Mouse (Mus musculus) heart, adult 11 months (tissue): ENCODE results near the gene Fkrp.

Source experiments
- DNase-seq: peaks from one replicate; pipeline ENCODE4 v3.0.0; 2022

Gene Fkrp

DNA sequence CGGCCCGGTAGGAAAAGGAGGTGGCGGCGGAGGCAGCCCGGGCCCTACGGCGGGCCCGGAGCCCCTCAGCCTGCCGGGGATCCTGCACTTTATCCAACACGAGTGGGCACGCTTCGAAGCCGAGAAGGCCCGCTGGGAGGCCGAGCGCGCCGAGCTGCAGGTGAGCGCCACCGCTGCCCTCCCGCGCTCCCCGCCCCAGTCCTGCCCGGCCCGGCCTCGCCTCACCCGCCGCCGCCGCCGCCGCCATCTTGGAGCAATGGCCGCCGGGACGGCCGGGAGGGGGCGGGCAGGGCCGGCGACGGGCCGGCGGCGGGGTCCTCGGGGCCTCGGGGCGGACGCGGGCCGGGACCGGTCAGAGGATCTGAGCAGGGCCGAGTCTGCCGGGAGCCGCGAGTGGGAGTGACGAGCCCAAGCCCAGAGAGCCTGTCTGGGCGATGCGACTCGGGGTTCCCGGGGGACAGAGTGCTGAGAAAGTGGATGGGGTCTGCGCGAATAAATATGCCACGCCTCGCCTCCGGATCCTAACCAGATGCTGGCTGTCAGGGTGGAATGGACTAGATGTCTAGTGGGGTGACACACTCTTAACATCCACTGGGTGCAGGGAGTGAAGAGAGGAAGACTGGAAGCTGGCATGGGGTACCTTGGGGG lies at the start of gene Fkrp:
TSS of gene Fkrp (minus strand) at position 258 of the 648 bp plus-strand sequence.
- DNase-seq: peak; percentile 96

DNA sequence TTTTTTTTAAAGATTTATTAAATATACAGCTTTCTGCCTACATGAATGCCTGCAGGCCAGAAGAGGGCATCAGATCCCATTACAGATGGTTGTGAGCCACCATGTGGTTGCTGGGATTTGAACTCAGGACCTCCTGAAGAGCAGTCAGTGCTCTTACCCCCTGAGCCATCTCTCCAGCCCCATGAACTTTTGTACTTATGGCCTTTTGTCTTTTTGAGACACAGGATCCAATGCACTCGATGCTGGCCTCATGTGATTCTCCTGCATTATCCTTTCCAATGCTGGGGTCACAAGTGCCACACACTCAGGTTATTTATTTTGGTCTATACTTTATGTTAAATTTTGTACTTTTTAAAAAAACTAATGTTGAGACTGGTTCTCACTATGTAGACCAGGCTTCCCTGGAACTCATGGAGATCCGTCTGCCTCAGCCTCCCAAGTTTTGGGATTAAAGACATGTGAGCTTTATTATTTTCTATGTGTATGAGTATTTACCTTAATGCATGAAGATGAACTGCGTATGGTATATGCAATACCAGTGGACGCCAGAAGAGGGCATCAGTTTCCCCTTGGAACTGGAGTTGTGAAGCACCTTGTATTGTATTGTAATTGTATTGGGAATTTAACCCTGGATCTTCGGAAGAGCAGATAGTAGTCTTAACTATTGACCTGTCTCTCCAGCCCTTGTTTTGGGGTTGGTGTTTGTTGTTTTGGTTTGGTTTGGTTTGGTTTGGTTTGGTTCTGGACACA lies 43.5 kb upstream of the Fkrp start:
- no peak for DNase-seq

DNA sequence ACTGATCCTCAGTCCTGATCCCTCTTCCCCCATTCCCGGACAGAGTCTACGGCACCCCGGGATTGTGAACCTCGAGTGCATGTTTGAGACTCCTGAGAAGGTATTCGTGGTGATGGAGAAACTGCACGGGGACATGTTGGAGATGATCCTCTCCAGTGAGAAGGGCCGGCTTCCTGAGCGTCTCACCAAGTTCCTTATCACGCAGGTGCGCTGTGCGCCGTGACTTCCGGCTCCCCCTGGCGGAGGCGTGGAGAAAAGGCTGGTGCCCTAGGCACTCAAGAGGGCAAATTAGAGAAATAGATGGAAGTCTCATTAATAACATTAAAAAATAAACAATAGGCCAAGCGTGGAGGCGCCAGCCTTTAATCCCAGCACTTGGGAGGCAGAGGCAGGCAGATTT lies 41.8 kb upstream of the Fkrp start:
- DNase-seq: no peak

DNA sequence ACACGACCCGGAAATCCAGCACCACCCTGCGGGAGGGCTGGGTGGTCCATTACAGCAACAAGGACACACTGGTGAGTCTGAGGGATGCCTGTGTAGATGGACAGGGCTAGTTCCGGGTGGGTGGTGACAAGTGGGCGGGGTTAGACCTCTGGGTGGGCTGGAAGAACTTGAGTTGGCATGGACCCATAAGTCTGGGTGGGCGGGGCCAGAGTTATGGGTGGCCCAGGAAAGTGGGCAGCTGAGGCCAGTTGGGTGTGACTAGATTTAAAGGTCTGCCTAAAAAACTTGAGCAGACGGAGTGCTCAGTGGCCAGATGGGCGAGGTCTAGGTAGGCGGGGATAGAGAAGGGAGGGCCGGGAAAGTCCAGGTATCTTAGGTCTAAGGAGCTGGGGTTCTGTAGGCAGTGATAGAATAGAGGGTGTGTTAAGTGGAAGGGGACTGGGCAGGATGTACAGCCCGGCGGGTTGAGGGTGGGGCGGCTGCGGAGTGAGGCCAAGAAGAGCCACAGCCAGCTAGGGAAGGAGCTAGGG lies 36.8 kb upstream of the Fkrp start:
- peak; percentile 96 for DNase-seq

DNA sequence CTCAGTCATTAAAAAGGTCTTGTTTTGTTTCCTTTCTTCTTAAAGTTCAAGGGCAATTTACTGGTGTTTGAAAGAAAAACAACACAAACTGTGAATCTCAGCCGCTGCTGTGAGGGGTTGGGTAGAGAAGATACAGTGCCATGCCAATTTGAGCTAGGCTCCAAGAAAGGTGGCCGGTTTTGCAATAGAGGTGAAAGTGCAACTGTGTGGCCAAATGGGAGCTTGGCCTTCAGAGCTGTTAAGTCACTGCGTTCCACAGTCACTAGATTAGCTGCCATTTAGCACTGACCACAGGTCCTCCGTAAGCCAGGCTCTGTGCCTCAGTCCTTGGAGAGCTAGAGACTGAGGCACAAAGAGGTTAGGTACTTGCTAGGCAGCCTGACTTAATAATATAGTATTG lies 35.1 kb upstream of the Fkrp start:
- DNase-seq: no peak

DNA sequence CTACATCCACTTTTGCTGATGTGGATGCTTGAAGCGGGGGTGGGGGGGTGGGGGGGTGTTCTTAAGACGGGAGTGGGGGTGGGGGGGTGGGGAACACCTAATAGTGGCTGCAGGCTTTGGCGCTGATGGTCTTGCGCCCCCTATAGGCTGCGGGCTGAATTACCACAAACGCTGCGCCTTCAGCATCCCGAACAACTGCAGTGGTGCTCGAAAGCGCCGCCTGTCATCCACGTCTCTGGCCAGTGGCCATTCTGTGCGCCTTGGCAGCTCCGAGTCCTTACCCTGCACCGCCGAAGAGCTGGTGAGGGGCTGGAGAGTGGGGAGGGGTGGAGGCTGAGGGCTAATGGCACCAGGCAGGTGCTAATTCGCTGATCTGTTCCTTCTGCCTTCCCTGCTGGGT lies 32.0 kb upstream of the Fkrp start:
- peak; percentile 94 for DNase-seq

DNA sequence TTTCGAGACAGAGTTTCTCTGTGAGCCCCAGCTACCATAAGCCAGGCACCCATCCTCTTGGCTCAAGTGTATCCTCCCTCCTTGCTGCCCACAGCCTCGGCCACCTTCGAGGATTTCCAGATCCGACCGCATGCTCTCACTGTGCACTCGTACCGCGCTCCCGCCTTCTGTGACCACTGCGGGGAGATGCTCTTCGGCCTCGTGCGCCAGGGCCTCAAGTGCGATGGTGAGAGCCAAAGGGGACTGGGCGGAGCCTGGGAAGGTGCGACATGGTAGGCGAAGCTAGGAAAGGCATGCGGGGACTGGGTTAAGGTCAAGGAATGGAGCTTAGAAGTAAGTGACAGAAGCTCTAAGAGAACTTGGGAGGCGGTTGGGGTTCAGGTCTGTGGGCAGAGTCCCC lies 31.0 kb upstream of the Fkrp start:
- peak; percentile 90 for DNase-seq

DNA sequence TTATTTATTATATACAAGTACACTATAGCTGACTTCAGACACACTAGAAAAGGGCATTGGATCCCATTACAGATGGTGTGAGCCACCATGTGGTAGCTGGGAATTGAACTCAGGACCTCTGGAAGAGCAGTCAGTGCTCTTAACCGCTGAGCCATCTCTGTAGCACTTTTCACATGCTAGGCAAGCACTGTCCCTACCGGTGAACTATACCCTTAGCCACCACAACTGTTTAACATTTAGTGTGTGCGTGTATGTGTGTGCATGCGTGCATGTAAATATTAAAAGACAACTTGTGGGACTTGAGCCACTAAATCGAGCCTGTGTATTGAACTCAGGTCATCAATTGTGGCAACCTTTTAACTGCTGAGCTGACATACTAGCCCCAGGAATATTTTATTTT lies 30.2 kb upstream of the Fkrp start:
- no peak for DNase-seq

DNA sequence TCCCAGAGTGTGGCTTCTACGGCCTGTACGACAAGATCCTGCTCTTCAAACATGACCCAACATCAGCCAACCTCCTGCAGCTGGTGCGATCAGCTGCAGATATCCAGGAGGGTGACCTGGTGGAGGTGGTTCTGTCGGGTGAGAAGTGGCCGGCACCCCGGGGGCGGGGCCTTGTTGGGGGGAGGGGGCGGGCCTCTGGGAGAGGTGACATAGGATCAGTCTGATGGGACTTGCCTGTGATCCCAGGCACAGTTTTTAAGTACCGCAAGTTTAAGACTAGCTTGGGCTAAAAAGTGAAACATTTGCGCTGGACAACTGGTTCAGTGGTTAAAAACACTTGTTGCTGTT lies 29.3 kb upstream of the Fkrp start:
- no peak for DNase-seq

DNA sequence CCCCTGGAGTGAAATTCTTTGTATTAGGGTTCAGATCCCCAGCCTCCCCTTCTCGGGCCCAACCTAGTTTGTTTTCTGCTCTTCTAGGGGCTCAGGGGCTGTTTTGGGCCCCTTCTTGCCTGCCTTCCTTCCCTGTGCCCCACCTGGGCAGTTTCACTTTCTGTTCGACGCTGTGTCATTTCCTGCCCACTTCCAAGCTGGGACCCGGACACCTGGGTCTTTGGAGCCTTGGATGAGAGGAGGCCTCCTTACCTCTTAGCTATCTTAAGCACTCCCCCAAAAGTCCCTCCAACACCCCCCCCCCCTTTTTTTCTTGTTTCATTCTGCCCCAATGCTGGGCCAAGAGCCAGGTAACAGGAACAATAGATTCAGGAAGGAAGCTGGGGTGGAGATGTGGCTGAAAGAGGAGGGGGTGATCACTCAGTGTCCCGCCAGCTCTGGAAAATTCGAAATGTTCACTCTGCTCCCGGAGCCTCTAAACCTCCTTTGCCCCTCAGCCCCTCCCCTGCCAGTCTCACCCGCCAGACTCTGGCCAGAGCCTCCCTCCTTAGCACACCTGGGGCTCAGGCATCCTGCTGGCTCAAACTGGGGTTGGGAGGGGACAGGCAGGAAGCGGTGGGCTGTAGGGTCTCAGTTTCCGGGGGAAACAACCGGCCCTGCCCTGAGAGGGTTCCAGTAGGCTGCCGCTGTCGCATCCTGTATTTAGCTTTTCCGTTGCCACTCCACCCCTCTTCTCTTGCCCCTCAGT lies 28.7 kb upstream of the Fkrp start:
- peak; percentile 99 for DNase-seq

DNA sequence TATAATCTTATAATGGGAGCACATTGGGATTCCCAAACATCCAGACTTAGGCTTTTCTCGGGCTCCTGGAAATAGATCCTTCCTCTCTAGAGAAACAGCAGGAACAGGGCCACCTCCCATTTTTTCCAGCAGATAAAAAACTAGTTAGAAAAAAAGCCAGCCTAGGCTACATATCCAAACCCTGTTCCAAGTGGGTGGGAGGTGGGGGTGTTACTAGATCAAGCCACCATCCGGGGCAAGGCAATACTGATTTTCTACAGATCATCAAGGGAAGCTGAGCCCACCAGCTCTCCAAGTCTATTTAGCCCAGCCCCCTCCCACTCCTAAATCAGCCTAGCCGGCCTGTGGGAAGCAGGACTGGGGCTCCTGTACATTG lies 28.2 kb upstream of the Fkrp start:
- DNase-seq: peak; percentile 98

DNA sequence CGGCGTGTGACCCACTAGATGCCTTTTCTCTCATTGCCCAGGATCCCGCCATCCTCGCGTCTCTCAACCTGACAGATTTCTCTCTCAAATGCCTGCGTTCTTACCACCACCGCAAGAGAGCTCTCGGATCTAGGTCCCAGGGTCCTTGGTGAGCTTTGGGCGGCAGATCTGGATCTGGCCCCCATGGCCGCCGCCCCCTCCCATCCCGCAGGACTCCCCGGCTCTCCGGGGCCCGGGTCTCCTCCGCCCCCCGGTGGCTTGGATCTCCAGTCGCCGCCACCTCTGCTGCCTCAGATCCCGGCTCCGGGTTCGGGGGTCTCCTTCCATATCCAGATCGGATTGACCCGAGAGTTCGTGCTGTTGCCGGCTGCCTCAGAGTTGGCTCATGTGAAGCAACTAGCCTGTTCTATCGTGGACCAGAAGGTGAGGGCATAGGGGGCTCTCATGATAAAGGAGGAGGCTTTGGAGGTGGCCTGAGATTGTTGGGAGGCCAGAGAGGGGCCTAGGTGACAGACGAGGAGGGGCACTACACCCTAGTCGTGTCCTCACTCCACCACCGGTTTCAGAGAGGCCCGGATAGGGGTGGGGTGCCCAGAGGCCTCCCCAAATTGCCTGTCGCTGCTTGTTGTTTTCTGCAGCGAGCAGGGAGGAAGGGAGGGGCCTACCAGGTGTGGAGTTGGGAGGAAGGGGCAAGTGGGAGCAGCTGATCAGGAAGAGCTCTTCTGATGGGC lies 27.1 kb upstream of the Fkrp start:
- peak; percentile 98 for DNase-seq

DNA sequence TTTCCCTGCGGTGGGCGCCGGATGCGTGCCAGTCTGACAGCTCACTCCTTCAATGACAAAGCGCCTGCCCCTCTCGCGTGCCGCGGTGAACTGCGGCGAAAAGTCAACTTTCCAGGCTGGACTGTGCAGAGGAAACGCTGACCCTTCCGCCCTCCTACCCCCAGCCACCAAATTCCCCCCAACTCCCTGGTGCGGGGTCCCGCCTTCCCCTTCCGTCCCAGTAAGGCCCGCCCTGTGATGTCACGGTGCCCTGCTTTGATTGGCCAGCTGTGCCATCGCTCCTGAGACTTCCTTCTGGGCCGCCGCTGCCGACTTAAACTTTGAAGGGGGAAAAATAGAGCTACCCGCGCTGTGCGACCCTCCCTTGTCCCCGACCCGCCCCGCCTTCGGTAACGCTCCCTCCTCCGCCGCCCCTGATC lies 26.1 kb upstream of the Fkrp start, which contains the start of gene Prkd2:
TSS of gene Prkd2 (plus strand) at position 258 of the 419 bp plus-strand sequence.
- DNase-seq: peak; percentile 100

DNA sequence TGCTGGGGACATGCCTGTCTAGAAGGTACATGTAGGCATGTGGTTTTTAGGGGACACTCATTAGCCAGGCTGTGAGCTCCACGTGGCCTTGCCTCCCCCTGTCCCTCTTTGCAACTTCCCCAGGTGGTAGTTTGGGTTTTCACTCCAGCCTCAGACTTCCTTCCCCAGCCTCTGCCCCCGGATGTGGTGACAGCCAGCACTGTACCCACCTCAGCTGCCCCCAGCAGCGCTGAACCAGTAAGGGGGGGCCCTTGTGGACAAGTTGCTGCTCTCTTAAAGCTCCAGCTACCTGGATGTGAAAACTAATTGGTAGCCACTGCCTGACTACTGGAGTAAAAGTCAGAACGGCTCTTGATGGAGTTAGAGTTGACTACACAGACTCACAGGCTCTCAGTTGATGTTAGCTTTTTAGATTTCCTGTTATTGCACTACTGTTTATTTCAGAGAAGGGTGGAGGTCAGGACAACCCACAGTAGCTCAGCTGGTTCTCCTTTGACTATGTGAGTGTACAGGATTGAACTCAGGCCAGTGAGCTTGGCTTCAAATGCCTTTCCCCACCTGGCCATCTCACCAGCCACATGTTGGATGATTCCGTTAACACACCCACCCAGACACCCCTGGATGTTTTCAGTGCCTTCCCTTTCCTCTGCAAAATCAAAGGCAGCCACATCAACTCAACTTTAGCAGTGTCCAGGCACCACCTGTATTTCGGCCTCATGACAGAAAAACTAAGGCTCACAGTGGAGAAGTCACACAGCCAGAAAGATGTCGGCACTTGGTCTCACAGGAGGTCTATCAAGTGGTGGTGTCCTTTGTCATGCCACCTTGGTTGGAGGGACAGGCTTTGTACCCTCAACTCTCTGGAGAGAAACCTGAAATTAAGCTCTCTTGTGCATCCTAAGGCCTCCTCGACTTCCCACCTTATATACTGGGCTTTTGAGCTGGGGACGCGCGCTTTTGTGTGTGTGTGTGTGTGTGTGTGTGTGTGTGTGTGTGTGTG lies 25.3 kb upstream of the Fkrp start:
- peak; percentile 96 for DNase-seq

DNA sequence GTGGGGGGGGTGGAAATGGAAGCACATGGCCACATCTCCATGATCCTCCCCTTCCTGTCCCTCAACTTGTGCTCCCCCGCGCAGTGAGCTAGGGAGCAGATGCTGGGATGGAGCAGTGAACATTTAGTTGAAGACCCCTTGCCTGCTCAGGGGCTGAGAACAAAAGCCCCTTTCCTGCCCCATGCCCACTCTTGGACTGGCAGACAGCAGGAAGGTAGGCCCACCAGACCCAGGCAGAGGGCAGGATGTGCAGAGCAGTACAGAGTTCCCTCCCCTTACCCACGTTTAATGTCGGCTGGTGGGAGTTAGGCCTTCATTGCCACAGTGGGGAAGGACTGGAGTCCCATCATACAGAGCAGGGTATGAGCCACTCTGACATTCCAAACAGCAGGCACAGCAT lies 24.5 kb upstream of the Fkrp start:
- no peak for DNase-seq

DNA sequence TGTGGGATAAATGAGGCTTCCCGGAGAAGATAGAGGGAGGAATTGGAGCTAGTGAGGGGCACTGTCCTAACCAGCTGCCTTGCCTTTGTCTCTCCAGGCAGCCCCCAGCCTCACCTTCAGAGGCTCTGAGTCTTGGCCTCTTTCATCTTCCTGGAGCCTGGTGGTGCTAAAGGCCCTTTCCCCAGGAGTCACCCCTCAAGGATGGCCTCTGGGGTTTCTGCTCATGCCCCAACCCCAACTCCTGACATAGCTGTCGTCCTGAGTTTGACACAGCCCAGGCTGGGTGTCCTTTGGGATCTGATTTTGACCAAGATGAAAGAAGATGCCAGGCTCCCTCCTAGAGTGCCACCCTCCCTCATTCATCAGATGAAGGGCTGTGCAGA lies 23.6 kb upstream of the Fkrp start:
- DNase-seq: peak; percentile 80

DNA sequence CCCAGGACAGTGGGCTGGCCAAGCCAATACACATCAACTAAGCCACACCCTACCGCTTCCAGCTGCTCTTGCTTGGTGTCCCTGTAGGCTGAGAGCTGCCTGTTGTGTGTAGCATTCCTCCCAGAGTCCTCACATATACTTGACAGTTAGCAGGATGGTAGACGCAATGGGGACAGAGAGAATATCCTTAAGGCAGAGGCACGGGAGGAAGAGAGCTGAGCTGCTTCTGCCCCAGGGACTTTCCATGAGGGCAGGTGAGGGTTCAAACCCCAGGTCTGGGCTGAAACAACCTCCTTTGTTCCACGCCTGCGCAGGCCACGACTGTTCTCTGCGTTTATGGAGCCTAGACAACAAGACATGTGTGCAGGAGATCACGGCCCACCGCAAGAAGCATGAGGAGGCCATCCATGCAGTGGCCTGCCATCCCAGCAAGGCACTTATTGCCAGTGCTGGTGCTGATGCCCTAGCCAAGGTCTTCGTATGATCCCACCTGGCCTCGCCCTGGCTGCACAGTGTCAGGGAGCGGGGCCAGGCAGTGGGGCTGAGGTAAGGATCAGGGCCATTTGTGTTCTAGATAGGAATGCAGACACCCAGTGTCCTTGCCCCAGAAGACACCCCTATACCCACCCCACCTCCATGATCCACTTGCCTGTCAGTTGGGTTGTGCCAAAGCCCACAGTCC lies 23.0 kb upstream of the Fkrp start:
- peak; percentile 87 for DNase-seq

DNA sequence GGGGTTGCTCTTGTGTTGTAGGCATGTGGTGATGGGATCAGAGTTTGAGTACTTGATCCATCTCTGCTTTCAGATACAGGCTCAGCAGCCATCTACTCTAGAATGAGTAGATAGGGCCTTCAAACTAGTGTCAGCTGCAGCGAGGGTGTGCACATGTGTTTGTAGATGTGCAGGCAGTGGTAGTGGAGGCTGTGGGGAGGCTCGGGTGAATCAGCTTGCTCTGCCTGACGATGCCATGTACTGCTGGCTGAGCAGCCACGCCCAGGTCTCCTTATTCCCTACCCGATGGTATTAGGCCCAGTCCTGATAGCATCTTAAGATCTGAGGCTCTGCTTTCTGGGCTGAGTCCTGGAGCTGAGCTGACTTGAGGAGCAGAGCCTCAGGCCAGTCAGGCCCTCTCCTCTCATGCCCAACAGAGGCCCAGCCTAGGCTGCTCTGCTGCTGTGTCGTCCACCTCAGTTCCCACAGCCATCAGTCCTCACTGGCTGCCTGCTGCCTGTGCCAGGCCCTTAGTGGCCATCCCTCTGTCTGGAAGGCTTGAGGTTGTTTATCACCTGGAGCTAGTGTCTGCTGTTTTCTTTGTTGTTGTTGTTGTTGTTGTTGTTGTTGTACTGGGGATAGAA lies 22.4 kb upstream of the Fkrp start:
- DNase-seq: peak; percentile 87

DNA sequence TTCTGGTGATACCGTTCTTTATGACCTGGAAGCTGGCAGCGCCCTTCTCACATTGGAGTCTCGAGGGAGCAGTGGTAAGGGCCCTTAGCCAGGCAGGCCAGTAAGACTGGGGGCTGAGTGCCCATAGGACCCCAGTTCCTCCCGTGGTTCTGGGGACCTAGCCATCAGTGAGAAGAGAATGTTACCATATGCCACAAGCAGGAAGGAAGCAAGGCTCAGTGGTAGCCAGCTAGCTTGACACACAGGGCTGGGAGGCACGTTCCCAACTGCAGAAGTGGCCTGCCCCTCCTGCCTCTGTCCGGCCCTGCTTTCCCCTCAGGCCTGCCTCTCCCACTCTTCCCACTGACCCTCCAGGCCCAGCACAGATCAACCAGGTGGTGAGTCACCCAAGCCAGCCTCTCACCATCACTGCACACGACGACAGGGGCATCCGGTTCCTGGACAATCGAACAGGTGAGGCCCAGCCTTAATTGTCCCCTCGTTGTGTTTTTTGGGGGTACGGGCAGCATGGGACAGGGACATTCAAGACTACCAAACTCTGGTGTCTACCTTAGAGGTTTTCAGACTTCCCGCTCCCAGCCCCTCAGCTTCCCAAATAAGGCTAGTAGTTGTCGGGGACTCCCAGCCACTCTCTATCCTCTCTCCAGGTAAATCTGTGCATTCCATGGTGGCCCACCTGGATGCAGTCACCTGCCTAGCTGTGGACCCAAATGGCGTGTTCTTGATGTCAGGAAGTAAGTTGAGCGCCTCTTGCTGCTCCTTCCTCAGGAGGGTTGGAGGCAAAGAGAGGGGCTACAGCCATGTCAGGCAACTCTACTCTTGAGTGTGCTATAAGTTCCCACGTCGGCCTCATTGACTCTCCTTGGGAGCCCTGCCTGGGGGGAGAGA lies 21.6 kb upstream of the Fkrp start:
- peak; percentile 91 for DNase-seq

DNA sequence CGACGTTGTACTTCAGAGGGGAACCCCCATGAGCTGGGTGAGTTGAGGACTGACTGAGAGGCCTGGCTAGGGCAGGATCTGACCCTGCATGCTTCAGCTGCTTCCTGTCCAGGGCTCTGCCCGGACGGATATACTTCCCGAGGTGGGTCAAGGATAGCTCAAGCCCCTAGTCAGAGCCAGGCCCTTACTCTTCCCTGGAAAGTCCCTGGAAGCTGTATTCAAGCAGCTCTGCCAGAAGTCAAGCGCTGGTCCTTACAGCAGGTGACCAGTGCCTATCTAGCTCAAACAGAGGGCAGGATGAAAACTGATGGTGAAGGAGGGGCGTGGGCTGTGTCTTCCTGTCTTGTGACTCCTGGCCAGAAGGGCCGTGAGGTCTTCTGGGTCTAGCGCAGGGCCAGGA lies 13.9 kb upstream of the Fkrp start:
- DNase-seq: peak; percentile 97
